Mouse (Mus musculus) ES-Bruce4 (cell line): Measurements from ENCODE around the gene Mgat4b.

Source experiments
- CTCF ChIP-seq: IDR thresholded peaks from one replicate; pipeline ENCODE4 v1.8.1; 2011; ENCODE audit warnings: low read depth, low read length
- EP300 ChIP-seq: IDR thresholded peaks from 2 replicates; pipeline ENCODE4 v1.6.1; 2011; ENCODE audit warnings: low read depth, low read length; ENCODE audit not compliant: insufficient read depth
- POLR2A ChIP-seq: IDR thresholded peaks from one replicate; pipeline ENCODE4 v1.8.1; 2011; ENCODE audit warnings: low read length; ENCODE audit not compliant: insufficient read depth

DNA sequence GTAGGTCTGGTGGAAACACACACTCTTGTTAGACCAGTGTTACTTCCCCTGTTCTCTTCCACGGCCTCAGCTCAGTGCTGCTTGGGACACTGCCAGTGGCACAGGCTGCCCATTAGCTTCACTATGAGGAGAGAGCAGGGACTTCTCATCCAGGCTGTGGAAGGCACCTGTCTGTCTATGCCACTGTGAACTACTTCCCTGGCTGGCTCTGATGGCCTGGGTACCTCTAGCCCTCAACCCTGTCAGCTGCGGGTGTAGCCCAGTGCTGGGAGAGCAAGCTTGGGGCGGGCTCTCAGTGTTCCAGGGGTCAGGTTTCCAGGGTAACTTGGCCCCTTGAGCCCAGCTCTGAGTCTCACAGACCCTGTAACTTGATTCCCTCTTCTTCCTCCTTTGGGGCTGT is 18.1 kb downstream of the Mgat4b start:
- TF ChIP-seq EP300 (no peak), CTCF (no peak), POLR2A (no peak)
